Mouse (Mus musculus) lung, postnatal 0 days (tissue): ENCODE results near the gene Dhodh. TPM values are rescaled to one million over a fixed set of nuclear protein-coding genes. Genes with fewer than 3 reads are reported as not detected.

Experiments
- ATAC-seq: fragments of 200-750 bp; cut with Nextera tagmentation; 2 replicates; pipeline ENCODE4 v1.8.0; 2017; ENCODE audit warnings: moderate library complexity
- DNase-seq: peaks from one replicate; pipeline ENCODE4 v3.0.0-alpha.2; 2016; ENCODE audit warnings: low spot score
- H3K27ac ChIP-seq: fragments of 300-500 bp; sonication (generic); 2 replicates; pipeline ENCODE4 v1.5.1; 2014; ENCODE audit warnings: antibody characterized with exemption, mild to moderate bottlenecking, low read length, mixed read lengths
- H3K27me3 ChIP-seq: fragments of 300-500 bp; sonication (generic); replicated peaks from 2 replicates; pipeline ENCODE4 v1.6.1; 2014; ENCODE audit warnings: low read length, mixed read lengths; ENCODE audit not compliant: insufficient read depth
- H3K36me3 ChIP-seq: fragments of 300-500 bp; sonication (generic); 2 replicates; pipeline ENCODE4 v1.6.1; 2014; ENCODE audit warnings: low read length, mixed read lengths; ENCODE audit not compliant: insufficient read depth
- H3K4me1 ChIP-seq: fragments of 300-500 bp; sonication (generic); 2 replicates; pipeline ENCODE4 v1.6.1; 2014; ENCODE audit warnings: antibody characterized with exemption, low read depth, low read length, mixed read lengths; ENCODE audit not compliant: insufficient read depth
- H3K4me2 ChIP-seq: fragments of 300-500 bp; sonication (generic); replicated peaks from 2 replicates; pipeline ENCODE4 v1.6.1; 2014; ENCODE audit warnings: low read depth, mild to moderate bottlenecking, low read length, moderate library complexity, mixed read lengths
- H3K4me3 ChIP-seq: fragments of 300-500 bp; sonication (generic); 2 replicates; pipeline ENCODE4 v1.5.1; 2014; ENCODE audit warnings: low read depth, low read length
- H3K9ac ChIP-seq: fragments of 300-500 bp; sonication (generic); replicated peaks from 2 replicates; pipeline ENCODE4 v1.6.1; 2014; ENCODE audit warnings: low read depth, mild to moderate bottlenecking
- H3K9me3 ChIP-seq: fragments of 300-500 bp; sonication (generic); 2 replicates; pipeline ENCODE4 v1.6.1; 2016; ENCODE audit warnings: low read length, mixed read lengths
- CTCF ChIP-seq: IDR thresholded peaks from 2 replicates; pipeline ENCODE4 v1.5.1; 2016; ENCODE audit warnings: antibody characterized with exemption, mild to moderate bottlenecking
- EP300 ChIP-seq: IDR thresholded peaks from 2 replicates; pipeline ENCODE4 v1.6.1; 2016; ENCODE audit warnings: antibody characterized with exemption, mild to moderate bottlenecking, control low read depth
- WGBS: fragments of 180-500 bp; shearing (Covaris S2); extraction: QIAGEN DNeasy Blood & Tissue Kit; methylation state at CpG from one replicate; pipeline ENCODE4 v1.1.7; 2014; 5-methylcytosine and 5-hydroxymethylcytosine counted together
- polyA plus RNA-seq: library from polyadenylated mRNA; unstranded; fragments of >200 nt; fragmentation: Nextera tagmentation; extraction: Ambion mirVana; gene quantifications from 2 replicates; pipeline ENCODE4 v1.2.1, GENCODE M21; 2015

Gene Dhodh
- polyA plus RNA-seq, 1 experiment from 2014 or later, result 18.5 TPM

DNA sequence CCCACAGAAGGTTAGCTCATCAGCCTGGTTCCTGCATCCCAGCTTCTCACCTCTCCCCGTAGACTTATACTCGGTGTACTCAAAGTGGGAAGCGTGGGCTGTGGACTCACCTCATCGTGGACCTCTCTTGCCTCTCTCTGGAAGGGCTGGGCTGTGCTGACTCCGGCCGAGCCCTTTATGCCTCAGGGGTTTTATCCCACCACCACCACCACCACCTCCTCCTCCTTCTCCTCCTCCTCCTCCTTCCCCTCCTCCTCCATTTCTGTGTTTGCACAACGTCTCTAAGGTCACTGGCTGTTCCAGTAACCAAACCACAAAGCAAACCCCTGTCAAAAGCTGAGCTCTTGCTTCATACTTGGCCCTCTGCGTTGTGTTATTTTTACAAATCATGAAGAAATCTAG lies 29.6 kb downstream of the Dhodh start, which contains the start of gene Hp:
TSS of gene Hp (minus strand) at position 273 of the 402 bp plus-strand sequence.
- peak; percentile 90 for DNase-seq
- WGBS, result 37% methylated on average over 8 of the region's 8 CpGs

DNA sequence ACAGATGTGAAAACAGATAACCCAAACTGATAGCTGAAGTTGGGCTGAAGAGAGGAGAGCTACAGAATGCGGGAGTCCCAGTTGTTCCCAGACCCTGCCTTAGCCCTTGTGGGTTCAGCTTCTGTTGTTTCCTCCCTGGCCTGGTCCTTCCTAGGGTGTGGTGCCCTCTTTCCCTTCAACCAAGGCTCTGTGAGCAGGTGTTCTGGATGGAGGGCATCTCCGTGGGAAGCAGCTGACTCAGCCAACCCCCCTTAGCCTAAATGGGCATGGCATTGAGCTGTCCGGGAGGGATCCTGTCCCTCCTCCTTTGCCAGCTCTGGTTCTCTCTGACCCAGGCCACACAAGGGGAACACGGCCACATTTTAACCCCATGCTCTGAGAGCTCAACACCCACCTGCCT lies 32.2 kb downstream of the Dhodh start:
- Histone ChIP-seq H3K36me3 (0 out of 2 replicates have a peak, but pooled peaks cover 4% of the 10 kb centered on the region), H3K4me3 (no peak overlapping the region), H3K27me3 (no peaks in the 10 kb centered on the region), H3K4me1 (no peaks in the 10 kb centered on the region), H3K9ac (no peak overlapping the region), H3K27ac (no peak overlapping the region), H3K9me3 (no peaks in the 10 kb centered on the region), H3K4me2 (no peak overlapping the region)
- 64% methylated on average over 4 of the region's 4 CpGs for WGBS
- DNase-seq (no peak), ATAC-seq (no peak)
- TF ChIP-seq EP300, result no peak
- no peak for TF ChIP-seq CTCF

More for the DNA sequence above, 29.6 kb downstream of the Dhodh start, which contains the start of gene Hp:
- H3K4me3 ChIP-seq, result peak within 1 kb of the TSS; percentile 16; the same call in 1 of the 2 replicates
- no peak within 1 kb of the TSS for H3K9ac ChIP-seq
- no peaks in the 10 kb centered on the region for H3K27me3 ChIP-seq
- H3K4me1 ChIP-seq, result no peaks in the 10 kb centered on the region
- ATAC-seq, result peak; percentile 82
- no peaks in the 10 kb centered on the region for H3K36me3 ChIP-seq
- TF ChIP-seq EP300 (peak; percentile 62), CTCF (no peak)
- no peaks in the 10 kb centered on the region for H3K9me3 ChIP-seq
- H3K27ac ChIP-seq, result peak within 1 kb of the TSS; percentile 75
- H3K4me2 ChIP-seq, result peak within 1 kb of the TSS; percentile 8

DNA sequence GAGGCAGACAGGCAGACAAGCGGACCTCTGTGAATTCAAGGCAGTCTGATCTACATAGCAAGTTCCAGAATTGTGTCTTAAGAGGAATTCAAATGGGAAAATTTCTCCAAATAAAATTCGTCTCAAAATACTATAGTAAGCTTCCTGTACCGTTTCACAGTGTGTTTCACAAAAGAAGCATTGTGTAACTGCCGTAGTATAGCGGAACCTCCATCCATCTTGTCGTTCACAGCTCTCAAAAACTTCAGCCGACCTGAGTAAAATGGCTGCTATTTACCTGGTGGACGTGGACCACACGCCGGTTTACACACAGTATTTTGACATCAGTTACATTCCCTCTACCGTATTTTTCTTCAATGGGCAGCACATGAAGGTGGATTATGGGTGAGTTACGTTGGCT lies 37.3 kb downstream of the Dhodh start:
- no peaks in the 10 kb centered on the region for H3K27me3 ChIP-seq
- H3K36me3 ChIP-seq, result 0 out of 2 replicates have a peak, but pooled peaks cover 7% of the 10 kb centered on the region
- H3K9ac ChIP-seq, result no peak overlapping the region
- TF ChIP-seq CTCF (no peak), EP300 (no peak)
- no peak overlapping the region for H3K4me3 ChIP-seq
- DNase-seq (no peak), ATAC-seq (no peak)
- 76% methylated on average over 12 of the region's 12 CpGs for WGBS
- H3K27ac ChIP-seq, result no peak overlapping the region
- H3K9me3 ChIP-seq, result no peaks in the 10 kb centered on the region
- H3K4me2 ChIP-seq, result no peak overlapping the region
- no peaks in the 10 kb centered on the region; the same call in 1 of the 2 replicates for H3K4me1 ChIP-seq

DNA sequence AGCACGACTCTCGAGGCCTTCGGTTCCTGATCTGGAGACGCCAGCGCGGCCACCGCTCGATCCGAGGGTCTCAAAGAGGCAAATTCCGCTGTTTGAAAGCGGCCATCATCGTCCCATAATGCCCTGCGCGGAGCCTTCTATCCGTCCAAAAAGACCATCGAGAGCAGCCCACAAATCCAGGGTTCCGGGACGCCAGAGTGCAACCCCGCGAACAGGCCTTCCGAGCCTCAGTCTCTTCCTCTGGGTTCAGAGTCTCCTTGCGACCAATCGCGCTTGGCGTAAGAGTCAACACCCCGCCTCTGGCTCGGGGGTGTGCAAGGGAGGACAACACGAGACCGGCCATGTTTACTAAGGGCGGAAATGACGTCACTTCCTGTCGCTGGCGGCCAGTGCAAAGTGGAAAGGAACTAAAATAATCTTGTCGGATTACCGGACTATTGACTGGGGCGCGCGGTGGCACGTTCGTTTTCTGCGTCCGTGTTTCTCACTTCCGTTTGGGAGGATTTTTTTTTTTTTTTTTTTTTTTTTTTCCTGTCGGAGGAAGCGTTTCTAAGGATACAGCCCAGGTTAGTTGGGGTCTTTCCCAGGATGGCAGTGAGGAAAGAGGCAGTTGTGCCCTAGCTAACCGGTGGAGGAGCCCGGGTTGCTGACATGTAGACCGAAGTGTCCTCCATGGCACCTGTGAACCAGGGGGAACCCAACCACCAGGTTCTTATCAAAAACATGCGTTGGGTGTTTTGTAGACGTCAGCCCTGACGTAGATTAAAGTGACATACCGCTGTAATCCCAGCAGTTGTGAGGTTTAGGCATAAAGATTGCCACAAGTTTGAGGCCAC lies 42.8 kb downstream of the Dhodh start, which contains the start of the genes Dhx38 and Txnl4b:
TSS of gene Dhx38 (minus strand) at position 364 of the 836 bp plus-strand sequence.
TSS of gene Txnl4b (plus strand) at position 395 of the 836 bp plus-strand sequence.
- peak; percentile 100 for ATAC-seq
- H3K4me2 ChIP-seq, result peak within 1 kb of the TSS; percentile 76
- WGBS, result under 1% methylated on average over 52 of the region's 52 CpGs

DNA sequence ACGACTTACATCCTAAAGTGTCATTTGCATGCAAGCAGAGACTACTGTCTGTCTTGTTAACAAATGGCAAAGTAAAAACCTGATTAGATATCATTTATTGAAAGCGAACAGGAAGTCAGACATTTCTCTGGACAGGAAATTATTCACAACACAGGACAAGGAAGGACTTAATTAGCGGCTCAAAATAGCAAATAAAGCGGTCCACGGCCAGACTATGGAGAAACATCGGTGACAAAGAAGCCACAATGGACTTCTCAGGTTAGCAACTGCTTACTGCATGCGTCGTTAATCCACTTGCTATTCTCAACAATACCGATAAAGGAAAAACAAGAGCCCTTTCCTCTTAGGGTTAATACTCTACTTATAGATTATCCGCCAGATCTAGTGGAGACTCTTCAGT lies 43.7 kb downstream of the Dhodh start:
- Histone ChIP-seq H3K4me2 (peak overlapping the region; percentile 76), H3K4me1 (peaks cover 4% of the 10 kb centered on the region; the same call in 1 of the 2 replicates), H3K36me3 (peaks cover 29% of the 10 kb centered on the region), H3K4me3 (peak overlapping the region; percentile 84), H3K9me3 (no peaks in the 10 kb centered on the region), H3K27me3 (no peaks in the 10 kb centered on the region), H3K9ac (peak overlapping the region; percentile 97), H3K27ac (peak overlapping the region; percentile 98)
- WGBS, result 5% methylated on average over 10 of the region's 10 CpGs
- DNase-seq, result no peak
- ATAC-seq, result no peak
- TF ChIP-seq CTCF, result no peak
- TF ChIP-seq EP300, result no peak

More for the DNA sequence above, 42.8 kb downstream of the Dhodh start, which contains the start of the genes Dhx38 and Txnl4b:
- Histone ChIP-seq H3K4me1 (peaks cover 4% of the 10 kb centered on the region; the same call in 1 of the 2 replicates), H3K9ac (peak within 1 kb of the TSS; percentile 97), H3K27ac (peak within 1 kb of the TSS; percentile 98), H3K36me3 (peaks cover 22% of the 10 kb centered on the region; the same call in 1 of the 2 replicates), H3K27me3 (no peaks in the 10 kb centered on the region), H3K4me3 (peak within 1 kb of the TSS; percentile 84), H3K9me3 (no peaks in the 10 kb centered on the region)
- TF ChIP-seq CTCF (no peak; the same call in none of the 2 replicates), EP300 (peak; percentile 83)
- peak; percentile 100 for DNase-seq

DNA sequence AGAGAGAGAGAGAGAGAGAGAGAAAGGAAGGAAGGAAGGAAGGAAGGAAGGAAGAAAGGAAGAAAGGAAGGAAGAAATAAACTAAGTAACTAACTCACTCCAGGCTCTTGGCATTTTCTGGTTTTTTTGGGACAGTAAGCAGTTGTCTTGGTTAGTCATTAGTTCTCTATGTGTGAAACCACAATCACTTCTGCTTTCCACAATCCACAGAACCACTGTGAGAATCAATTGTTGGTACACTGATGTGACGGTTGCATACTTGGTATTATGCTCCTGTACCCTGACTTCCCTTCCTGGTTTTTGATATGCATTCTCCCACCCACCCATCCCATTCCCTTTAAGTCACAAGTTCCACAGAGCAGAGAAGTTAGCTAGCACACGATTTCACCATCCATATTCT lies 44.6 kb downstream of the Dhodh start:
- Histone ChIP-seq H3K27me3 (no peaks in the 10 kb centered on the region), H3K9ac (no peak overlapping the region), H3K4me1 (peaks cover 4% of the 10 kb centered on the region; the same call in 1 of the 2 replicates), H3K4me3 (no peak overlapping the region), H3K9me3 (no peaks in the 10 kb centered on the region), H3K36me3 (peaks cover 38% of the 10 kb centered on the region), H3K27ac (no peak overlapping the region), H3K4me2 (no peak overlapping the region)
- DNase-seq (no peak), ATAC-seq (no peak)
- WGBS, result 66% methylated on average over 2 of the region's 2 CpGs
- TF ChIP-seq CTCF, result no peak
- TF ChIP-seq EP300, result no peak
